Mouse (Mus musculus) heart, embryonic 15.5 days (tissue): ENCODE measurements around the gene Podnl1. TPM values are rescaled to one million over a fixed set of nuclear protein-coding genes. Genes with fewer than 3 reads are reported as not detected.

Experiments used
- ATAC-seq: fragments of 200-750 bp; cut with Nextera tagmentation; replicated peaks from 2 replicates; pipeline ENCODE4 v1.8.0; 2017; ENCODE audit warnings: low read depth, moderate TSS enrichment; ENCODE audit not compliant: insufficient number of reproducible peaks, insufficient read depth, low FRiP score
- H3K27ac ChIP-seq: fragments of 300-500 bp; sonication (generic); 2 replicates; pipeline ENCODE4 v1.5.1; 2015; ENCODE audit warnings: mild to moderate bottlenecking, inconsistent platforms
- H3K27me3 ChIP-seq: fragments of 300-500 bp; sonication (generic); 2 replicates; pipeline ENCODE4 v1.6.1; 2015; ENCODE audit warnings: inconsistent platforms
- H3K36me3 ChIP-seq: fragments of 300-500 bp; sonication (generic); 2 replicates; pipeline ENCODE4 v1.6.1; 2015; ENCODE audit warnings: mild to moderate bottlenecking, inconsistent platforms
- H3K4me1 ChIP-seq: fragments of 300-500 bp; sonication (generic); replicated peaks from 2 replicates; pipeline ENCODE4 v1.6.1; 2015; ENCODE audit warnings: inconsistent platforms
- H3K4me2 ChIP-seq: fragments of 300-500 bp; sonication (generic); 2 replicates; pipeline ENCODE4 v1.6.1; 2015; ENCODE audit warnings: inconsistent platforms, mild to moderate bottlenecking, moderate library complexity
- H3K4me3 ChIP-seq: fragments of 300-500 bp; sonication (generic); 2 replicates; pipeline ENCODE4 v1.5.1; 2015; ENCODE audit warnings: mild to moderate bottlenecking, inconsistent platforms
- H3K9ac ChIP-seq: fragments of 300-500 bp; sonication (generic); 2 replicates; pipeline ENCODE4 v1.6.1; 2015; ENCODE audit warnings: mild to moderate bottlenecking, inconsistent platforms
- H3K9me3 ChIP-seq: fragments of 300-500 bp; sonication (generic); replicated peaks from 2 replicates; pipeline ENCODE4 v1.6.1; 2016; ENCODE audit warnings: inconsistent platforms
- WGBS: fragments of 180-500 bp; shearing (Covaris S2); methylation state at CpG from one replicate; pipeline ENCODE4 v1.1.7; 2015; ENCODE audit warnings: mixed read lengths; 5-methylcytosine and 5-hydroxymethylcytosine counted together
- polyA plus RNA-seq: library from polyadenylated mRNA; unstranded; fragments of >200 nt; fragmentation: Nextera tagmentation; extraction: Ambion mirVana; gene quantifications from 2 replicates; pipeline ENCODE4 v1.2.1, GENCODE M21; 2015

Gene Podnl1
- polyA plus RNA-seq, 1 experiment from 2014 or later, result 0.04 TPM

DNA sequence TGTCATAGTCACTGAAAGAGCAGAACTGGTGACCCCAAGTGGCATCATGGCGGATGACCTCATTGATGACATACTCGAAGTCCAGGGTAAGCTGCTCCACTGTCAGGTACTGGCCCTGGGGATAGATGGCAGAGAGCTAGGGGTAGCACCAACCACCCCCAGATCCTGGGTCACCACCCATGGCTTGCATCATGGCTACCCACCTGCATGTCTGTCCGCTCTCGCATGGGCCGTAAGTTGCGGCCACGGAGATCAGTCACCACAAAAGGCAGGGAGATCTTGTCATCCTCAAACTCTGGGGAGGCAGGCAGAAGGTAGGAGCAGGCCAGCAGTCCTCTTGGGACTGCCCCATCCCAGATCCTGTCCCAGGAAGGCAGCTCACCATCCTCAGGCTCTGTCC, 27.4 kb upstream of the Podnl1 start:
- 87% methylated on average over 7 of the region's 7 CpGs for WGBS
- H3K36me3 ChIP-seq, result peaks cover 60% of the 10 kb centered on the region
- no peak for ATAC-seq

DNA sequence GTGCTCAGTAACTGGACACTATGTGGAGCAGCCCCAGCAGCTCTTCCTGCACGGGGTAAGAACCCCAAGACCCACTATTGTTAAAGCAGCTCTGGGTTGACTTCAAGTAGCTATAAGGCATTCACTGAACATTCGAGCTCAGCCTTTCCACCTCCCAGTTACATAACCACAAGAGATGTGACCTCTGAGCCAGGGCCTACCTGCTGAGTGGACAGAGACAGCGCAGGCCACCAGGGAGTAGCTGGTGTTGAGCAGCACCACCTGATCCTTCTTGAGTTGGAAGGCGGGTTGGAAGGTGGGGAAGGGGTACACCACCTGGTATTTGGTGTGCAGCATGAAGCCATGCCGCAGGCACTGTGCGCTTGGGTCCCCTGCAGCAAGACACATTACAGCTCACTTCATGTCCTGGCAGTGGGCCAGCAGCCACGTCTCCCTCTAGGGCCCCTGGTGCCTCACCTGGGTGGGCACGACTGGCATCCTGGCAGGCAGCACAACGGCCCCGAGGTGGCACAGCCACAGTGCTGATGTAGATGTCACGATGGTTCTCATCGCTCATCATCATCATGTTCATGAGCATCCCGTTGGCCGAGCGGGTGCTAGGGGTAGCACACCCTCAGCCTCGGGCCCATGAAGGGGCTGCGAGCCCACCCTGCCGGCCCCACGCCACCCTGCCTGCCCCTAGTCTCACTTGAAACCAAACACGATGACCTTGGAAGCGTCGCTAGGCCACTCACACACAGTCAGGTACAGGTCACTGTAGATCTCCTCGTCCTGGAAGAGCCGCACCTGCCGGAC, 24.1 kb upstream of the Podnl1 start:
- H3K4me2 ChIP-seq, result no peak overlapping the region
- H3K9ac ChIP-seq, result no peak overlapping the region
- H3K9me3 ChIP-seq, result no peaks in the 10 kb centered on the region
- H3K4me1 ChIP-seq, result peaks cover 24% of the 10 kb centered on the region
- no peaks in the 10 kb centered on the region for H3K27me3 ChIP-seq
- H3K36me3 ChIP-seq, result peaks cover 34% of the 10 kb centered on the region
- no peak for ATAC-seq
- WGBS, result 90% methylated on average over 25 of the region's 25 CpGs
- H3K4me3 ChIP-seq, result no peak overlapping the region
- no peak overlapping the region for H3K27ac ChIP-seq

More for the DNA sequence above, 27.4 kb upstream of the Podnl1 start:
- H3K27ac ChIP-seq, result no peak overlapping the region
- H3K4me3 ChIP-seq, result no peak overlapping the region
- H3K4me1 ChIP-seq, result peaks cover 13% of the 10 kb centered on the region
- no peak overlapping the region for H3K4me2 ChIP-seq
- H3K9ac ChIP-seq, result no peak overlapping the region
- H3K27me3 ChIP-seq, result no peaks in the 10 kb centered on the region
- H3K9me3 ChIP-seq, result no peaks in the 10 kb centered on the region

DNA sequence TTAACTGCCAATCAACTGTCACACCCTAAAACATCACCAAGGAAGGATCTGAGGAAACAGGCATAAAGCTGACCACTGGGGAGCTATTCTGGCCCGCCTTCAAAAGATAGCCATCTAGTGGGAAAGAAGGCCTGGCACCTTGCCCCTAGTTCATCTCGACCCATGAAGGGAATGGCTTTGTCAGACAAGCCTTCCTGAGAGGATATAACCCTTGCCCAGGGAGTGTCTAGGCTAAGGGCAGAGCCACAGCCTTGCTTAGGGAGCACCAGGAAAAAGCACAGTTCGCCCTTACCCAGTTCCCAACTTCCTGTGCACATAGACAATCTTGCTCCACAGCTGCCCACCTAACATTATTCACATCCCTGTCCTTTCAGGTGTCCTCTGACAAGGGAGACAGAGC, 22.2 kb upstream of the Podnl1 start:
- H3K9ac ChIP-seq, result peak overlapping the region; percentile 86
- ATAC-seq, result no peak
- H3K36me3 ChIP-seq, result peaks cover 14% of the 10 kb centered on the region; the same call in 1 of the 2 replicates
- no peaks in the 10 kb centered on the region for H3K27me3 ChIP-seq
- peaks cover 24% of the 10 kb centered on the region for H3K4me1 ChIP-seq
- H3K9me3 ChIP-seq, result no peaks in the 10 kb centered on the region; the same call in 1 of the 2 replicates
- H3K4me2 ChIP-seq, result peak overlapping the region; percentile 83
- WGBS, result 42% methylated on average over 3 of the region's 3 CpGs
- 0 out of 2 replicates have a peak overlapping the region, but pooled peaks have one; percentile 90 for H3K27ac ChIP-seq
- peak overlapping the region; percentile 86 for H3K4me3 ChIP-seq

DNA sequence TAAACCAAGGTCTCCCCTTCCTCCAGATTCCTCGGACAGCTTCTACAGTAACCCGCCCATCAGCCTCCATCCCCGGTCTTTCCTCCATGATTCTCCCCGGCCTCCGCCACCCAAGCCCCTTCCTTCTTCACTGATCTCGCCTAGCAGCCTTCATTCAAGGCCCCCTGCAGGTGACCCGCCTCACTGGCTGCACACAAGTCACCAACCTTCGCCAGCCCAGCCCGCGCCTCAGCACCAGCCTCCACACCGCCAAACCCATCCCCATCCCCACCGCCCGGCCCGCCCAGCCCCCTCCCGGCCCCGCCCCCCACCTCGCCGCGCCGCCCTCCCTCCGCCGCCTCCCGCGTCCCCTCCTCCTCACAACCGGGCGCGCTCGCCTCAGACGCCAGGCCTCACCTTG, 21.6 kb upstream of the Podnl1 start:
- Histone ChIP-seq H3K36me3 (peaks cover 11% of the 10 kb centered on the region; the same call in 1 of the 2 replicates), H3K9me3 (no peaks in the 10 kb centered on the region; the same call in 1 of the 2 replicates), H3K9ac (peak overlapping the region; percentile 86), H3K4me2 (peak overlapping the region; percentile 83), H3K27me3 (no peaks in the 10 kb centered on the region), H3K4me1 (peaks cover 24% of the 10 kb centered on the region), H3K4me3 (peak overlapping the region; percentile 86), H3K27ac (peak overlapping the region; percentile 90)
- ATAC-seq, result peak; percentile 60
- WGBS, result under 1% methylated on average over 26 of the region's 29 CpGs

DNA sequence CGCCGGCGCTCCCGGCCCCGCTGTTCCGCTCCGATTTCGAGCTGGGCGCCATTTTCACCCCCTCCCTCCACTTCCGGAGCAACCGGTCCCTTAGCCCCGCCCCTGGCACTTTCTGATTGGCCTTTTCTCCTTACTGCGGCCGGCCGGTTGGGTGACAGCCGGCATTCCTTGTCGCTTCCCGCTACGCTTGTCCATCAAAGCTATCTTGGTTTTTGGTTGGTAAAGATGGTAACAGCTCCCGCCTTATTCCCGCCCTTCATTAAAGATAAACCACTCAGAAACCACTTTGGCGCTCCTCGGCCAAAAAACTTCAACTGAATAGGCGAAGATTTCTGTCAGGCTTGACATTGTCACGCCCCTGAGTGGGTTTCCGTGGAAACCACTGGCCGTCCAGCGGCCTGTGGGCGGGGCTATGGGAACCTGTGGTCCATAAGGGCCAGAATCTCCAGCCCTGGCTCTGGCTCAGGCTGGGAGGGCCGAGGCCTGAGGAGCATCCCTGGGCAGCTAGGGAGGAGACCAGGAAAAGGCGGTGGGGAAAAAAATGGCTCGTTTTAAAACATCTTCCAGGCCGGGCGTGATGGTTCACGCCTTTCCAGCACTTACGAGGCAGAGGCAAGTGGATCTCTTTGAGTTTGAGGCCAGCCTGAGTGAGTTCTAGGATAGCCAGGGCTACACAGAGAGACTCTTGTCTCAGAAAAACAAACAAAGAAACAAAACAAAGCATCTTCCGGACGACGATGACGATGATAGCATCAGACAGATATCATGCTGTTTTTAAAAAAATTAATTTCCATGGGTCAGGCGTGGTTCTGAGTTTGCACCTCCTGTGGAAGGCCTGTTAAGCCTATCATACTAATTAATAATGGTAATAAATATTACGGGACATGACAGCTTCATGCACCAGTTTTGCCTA, 20.8 kb upstream of the Podnl1 start, which contains the start of gene Dcaf15:
Dcaf15 (minus strand) TSS at position 72 of the 913 bp plus-strand sequence.
- ATAC-seq, result peak; percentile 95
- Histone ChIP-seq H3K9ac (peak within 1 kb of the TSS; percentile 86), H3K27me3 (no peaks in the 10 kb centered on the region), H3K36me3 (peaks cover 11% of the 10 kb centered on the region; the same call in 1 of the 2 replicates), H3K4me3 (peak within 1 kb of the TSS; percentile 86), H3K9me3 (no peaks in the 10 kb centered on the region; the same call in 1 of the 2 replicates), H3K27ac (peak within 1 kb of the TSS; percentile 90), H3K4me1 (peaks cover 24% of the 10 kb centered on the region), H3K4me2 (peak within 1 kb of the TSS; percentile 83)
- 8% methylated on average over 42 of the region's 42 CpGs for WGBS

DNA sequence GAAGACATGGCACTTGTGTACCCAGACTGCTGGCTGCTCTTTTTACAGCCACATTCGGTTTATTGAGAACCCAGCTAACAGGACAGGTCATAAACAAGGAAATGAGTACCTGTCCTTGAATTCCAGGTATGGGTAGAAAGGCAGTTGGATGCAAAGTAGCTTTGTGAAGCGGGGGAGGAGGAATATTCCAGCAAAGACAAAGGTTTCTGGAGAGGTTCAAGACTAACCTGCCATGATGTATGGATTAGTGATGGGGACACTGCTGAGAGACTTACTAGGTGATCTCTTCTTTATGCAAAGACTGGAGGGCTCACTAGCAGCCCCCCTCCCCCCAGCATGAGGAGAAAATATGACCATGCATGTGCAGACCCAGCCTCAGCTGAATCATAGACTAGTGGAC, 20.1 kb upstream of the Podnl1 start:
- Histone ChIP-seq H3K27me3 (no peaks in the 10 kb centered on the region), H3K4me1 (peaks cover 24% of the 10 kb centered on the region), H3K9ac (no peak overlapping the region), H3K4me3 (no peak overlapping the region), H3K9me3 (no peaks in the 10 kb centered on the region; the same call in 1 of the 2 replicates), H3K36me3 (peaks cover 11% of the 10 kb centered on the region; the same call in 1 of the 2 replicates), H3K4me2 (no peak overlapping the region), H3K27ac (no peak overlapping the region)
- WGBS, result 79% methylated on average over 2 of the region's 2 CpGs
- ATAC-seq, result no peak

DNA sequence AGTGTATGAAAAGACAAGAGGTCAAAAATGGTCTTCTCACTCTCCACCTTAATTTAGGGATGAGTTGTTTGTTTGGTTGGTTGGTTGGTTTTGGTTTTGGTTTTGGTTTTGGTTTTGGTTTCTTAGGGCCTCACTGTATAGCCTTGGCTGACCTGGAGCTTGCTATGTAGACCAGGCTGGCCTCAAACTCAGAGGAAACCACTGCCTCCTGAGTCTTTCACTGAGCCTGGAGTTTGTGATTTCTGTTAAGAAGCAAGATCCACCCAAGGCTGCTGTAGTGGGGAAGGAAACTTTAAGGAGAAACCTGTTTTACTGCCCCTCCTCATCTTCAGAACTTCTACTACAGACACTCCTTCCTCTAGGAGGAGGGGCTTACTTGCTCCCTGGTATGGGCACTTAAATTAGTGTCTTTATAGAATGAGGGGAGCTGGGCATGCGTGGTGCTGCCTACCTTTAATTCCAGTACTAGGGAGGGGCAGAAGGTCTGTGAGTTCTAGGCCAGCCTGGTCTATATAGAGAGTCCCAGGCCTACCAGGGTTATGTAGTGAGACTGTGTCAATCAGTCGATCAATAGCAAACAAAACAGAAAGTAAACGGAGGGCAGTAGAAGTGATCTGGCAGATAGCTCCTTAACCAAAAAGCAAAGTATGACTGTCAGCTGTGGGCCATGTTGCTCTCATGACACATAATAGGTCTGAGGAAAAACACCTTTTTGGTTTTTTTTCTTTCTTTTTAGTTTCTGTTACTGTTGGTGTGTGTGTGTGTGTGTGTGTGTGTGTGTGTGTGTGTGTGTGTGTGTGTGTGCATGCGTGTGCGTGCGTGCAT, 19.4 kb upstream of the Podnl1 start:
- no peak overlapping the region for H3K27ac ChIP-seq
- peaks cover 8% of the 10 kb centered on the region; the same call in 1 of the 2 replicates for H3K36me3 ChIP-seq
- H3K9ac ChIP-seq, result no peak overlapping the region
- no peaks in the 10 kb centered on the region for H3K27me3 ChIP-seq
- H3K9me3 ChIP-seq, result no peaks in the 10 kb centered on the region; the same call in 1 of the 2 replicates
- ATAC-seq, result no peak
- H3K4me1 ChIP-seq, result peaks cover 24% of the 10 kb centered on the region
- WGBS, result 88% methylated on average over 6 of the region's 6 CpGs
- H3K4me3 ChIP-seq, result no peak overlapping the region
- no peak overlapping the region for H3K4me2 ChIP-seq

DNA sequence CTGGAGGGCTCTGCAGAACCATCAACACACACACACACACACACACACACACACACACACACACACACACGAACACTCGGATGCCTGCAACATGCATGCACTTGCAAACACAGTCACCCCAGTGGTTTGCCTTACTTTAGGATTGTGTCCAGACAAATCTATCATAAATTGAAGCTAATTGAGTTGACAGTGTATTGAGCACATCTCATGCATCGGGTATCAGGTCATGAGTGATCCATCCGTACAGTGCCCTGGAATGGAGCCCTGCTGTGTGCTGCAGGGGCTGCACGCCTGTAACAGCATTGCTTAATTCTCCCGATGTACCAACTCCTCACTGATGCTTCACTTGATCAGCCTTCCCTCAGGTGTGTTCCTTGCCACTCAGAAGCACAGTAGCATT, 10.1 kb upstream of the Podnl1 start:
- WGBS, result 82% methylated on average over 6 of the region's 6 CpGs
- no peak for ATAC-seq
- H3K4me1 ChIP-seq, result no peaks in the 10 kb centered on the region

DNA sequence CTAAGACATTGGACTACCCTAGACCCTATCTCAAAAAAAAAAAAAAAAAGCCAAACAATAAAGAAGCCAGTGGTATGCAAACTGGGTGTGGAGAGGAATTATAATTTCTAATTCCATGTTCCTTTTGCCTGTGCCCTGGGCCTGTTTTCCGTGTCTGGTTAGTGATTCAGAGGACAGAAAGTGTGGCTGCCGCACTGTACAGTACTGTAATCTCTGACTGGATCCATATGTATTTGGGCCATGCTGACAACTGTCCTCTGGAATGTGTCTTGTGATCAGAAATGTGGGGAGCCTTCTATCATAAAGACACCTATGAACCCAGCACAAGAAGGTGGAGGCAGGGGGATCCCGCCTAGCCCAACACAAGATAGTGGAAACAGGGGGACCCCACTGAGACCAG, 3.6 kb upstream of the Podnl1 start:
- WGBS, result 62% methylated on average over 3 of the region's 3 CpGs
- H3K9ac ChIP-seq, result no peak overlapping the region
- H3K36me3 ChIP-seq, result no peaks in the 10 kb centered on the region
- ATAC-seq, result no peak
- H3K9me3 ChIP-seq, result no peaks in the 10 kb centered on the region
- H3K4me3 ChIP-seq, result no peak overlapping the region
- no peaks in the 10 kb centered on the region for H3K27me3 ChIP-seq
- no peaks in the 10 kb centered on the region for H3K4me1 ChIP-seq
- no peak overlapping the region for H3K4me2 ChIP-seq
- no peak overlapping the region for H3K27ac ChIP-seq

More for the DNA sequence above, 10.1 kb upstream of the Podnl1 start:
- H3K4me3 ChIP-seq, result no peak overlapping the region
- H3K4me2 ChIP-seq, result no peak overlapping the region
- H3K27me3 ChIP-seq, result no peaks in the 10 kb centered on the region
- no peaks in the 10 kb centered on the region for H3K9me3 ChIP-seq
- H3K27ac ChIP-seq, result no peak overlapping the region
- H3K36me3 ChIP-seq, result no peaks in the 10 kb centered on the region
- no peak overlapping the region for H3K9ac ChIP-seq

DNA sequence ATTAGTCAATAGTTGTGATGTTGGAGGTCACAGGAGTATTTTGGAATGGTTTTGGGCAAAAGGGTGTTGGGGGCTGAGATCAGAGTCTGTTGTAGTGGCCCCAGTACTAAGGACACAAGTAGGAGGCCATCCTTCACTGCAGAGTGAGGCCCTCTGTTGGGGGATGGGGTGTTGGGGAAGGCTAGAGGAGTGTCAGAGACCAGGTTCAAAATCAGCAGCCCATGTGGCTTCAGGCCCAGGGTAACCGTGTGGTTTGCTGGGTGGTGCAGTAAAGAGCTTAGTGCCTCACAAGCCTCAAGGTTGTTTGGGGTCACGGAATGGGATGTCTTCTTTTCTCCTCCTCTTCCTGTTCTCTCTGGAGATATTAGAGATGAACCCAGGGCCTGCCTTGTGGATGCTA, 953 bp downstream of the Podnl1 start:
- peaks cover 11% of the 10 kb centered on the region; the same call in 1 of the 2 replicates for H3K27me3 ChIP-seq
- peaks cover 4% of the 10 kb centered on the region; the same call in 1 of the 2 replicates for H3K4me1 ChIP-seq
- 61% methylated on average over 2 of the region's 2 CpGs for WGBS
- H3K4me2 ChIP-seq, result no peak overlapping the region
- H3K27ac ChIP-seq, result no peak overlapping the region
- ATAC-seq, result no peak
- H3K9me3 ChIP-seq, result no peaks in the 10 kb centered on the region
- H3K9ac ChIP-seq, result no peak overlapping the region
- H3K36me3 ChIP-seq, result no peaks in the 10 kb centered on the region
- no peak overlapping the region for H3K4me3 ChIP-seq
